Mouse (Mus musculus) adrenal gland, postnatal 25 days (tissue): ENCODE measurements at regions not wholly inside any gene's neighbourhood (a gene's known extent, or its start where the extent isn't known, plus 50 kb on each side); places are given as distances from the start of the nearest gene placed in this dataset.

Source experiments
- DNase-seq: peaks from one replicate; pipeline ENCODE4 v3.0.0; 2021; ENCODE audit warnings: mixed read lengths

DNA sequence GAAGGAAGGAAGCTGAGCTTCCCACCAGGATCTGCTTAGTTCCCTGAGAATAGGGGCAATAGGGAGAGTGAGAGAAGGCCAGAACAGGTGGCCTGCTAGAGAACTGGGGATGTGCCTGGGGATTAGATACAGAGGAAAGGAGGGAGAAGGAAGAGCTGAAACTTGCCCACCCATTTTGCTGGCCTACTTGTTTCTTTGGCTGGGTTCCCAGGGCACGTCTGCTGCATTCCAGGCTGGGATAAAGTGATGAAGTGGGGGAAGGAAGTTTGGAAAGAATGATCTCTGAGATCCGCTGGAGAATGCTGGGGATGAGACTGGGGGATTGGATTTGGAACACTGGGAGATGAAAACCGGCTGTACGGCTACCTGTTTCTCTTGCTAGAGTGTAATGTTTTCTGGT is 272.8 kb upstream of the Cited2 start:
- no peak for DNase-seq

DNA sequence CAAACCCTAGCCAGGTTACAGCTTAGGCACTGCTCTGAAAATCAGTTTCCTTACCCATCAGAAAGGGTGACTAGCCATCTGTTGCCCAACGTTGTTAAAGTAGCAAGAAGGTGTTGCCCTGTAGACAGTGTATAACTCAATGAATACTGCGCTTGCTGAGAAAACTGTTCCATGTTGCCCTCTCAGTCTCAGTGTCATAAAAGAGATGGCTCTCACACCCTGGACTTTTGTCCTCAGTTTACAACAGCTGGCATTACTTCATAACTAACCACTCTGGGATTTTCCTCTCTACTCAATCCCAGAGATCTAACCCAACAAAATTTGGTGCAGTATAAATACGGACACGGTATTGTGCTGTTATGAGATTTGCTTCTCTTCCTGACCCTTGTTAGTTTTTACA is 252.1 kb upstream of the Cited2 start:
- DNase-seq = no peak

DNA sequence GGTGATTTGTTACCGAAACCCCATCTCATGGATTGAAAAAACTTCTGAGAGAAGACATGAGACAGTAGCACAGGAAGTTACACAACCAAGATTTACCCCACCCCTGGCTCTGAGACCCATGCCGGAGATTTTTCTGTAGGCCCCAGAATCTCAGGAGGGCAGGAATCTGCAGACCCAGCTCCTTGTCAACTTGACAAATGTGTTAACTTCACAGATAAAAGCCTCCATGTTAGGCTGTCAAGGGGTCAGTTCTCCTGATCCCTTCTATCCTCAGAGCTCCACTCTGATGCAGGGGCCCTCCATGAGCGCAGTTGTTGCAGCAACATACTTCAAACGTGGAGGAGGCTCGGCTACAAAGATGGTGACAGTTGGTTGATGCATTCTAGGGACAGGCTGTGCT is 250.5 kb upstream of the Cited2 start:
- DNase-seq = no peak

- DNase-seq = no peak
Measured at GRCm38 (mm10) chr10:17475976-17476375, 247.0 kb upstream of the Cited2 start.

DNA sequence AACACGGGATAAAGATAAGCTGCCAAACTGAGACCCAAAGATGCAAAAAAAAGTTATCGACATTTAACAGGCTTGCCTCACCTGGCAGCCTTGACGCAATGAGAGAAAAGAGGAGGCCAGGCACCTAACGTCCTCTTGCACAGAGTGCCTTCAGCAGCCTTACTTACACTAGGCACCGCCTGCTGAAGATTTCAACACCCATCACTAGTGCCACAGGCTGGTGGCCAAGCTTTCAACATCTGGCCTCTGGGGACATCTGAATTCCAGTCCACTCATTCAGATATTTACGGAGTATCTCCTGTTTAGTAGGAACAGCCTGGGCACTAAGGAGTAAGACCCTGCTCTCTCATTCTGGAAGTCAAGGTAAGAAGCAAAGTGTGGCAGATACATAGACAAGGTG is 246.3 kb upstream of the Cited2 start:
- DNase-seq = peak; percentile 35

DNA sequence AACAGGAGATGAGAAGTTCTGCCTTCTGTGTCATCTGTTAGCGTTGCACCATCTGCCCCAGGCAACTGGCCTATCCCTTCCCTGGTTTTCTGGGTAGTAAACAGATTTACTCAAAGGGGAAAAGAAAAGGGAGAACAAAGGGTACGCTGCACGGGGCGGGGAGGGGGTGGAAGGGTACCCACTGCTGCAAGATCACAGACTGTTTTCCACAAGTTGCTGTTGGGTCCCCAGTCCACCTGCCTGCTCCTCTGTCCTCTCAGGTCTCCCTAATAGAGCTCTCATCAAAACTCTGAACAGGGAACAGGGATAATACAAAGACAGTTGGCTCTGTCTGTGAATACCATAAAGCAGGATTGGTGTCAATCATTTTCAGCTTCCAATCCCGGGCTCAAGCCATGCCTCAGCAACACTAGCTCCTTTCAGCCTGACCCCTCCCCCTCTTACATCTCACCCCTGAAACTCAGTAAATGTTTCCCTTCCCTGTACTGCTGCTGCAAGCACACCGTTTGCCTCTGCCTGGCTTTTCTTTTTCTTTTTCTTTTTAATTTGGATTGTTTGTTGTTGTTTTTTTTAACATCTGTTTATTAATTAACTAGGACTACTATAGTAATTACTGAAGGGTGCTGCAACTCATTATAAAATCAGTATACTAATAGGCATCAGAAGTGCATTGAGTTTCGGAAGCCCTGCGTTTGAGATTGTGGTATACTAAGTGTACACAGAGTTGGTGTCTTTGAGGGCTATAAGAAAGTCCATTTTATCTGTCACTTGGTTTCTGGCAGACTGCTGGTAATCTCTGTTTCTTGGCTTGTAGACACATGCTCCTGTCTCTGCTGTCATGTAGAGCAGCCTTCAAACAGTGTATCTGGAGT is 244.0 kb upstream of the Cited2 start:
- DNase-seq = no peak

DNA sequence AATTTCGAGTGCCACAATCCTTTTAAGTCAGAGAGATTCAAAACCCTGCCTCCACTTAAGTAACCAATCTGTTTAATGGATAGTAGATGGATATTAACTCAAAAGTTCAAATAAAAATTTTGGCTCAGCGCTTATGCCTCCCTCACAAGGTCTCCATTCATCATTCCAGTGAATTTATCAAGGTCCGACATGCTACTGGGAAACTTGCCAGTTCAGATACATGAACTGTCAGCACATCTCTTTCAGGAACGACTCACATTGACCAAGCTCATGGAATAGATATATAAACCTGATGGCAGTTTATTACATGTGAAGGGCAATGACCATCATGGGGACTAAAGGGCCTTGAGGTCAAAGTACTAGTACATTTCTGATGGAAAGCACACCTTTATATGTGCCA is 240.3 kb upstream of the Cited2 start:
- no peak for DNase-seq

DNA sequence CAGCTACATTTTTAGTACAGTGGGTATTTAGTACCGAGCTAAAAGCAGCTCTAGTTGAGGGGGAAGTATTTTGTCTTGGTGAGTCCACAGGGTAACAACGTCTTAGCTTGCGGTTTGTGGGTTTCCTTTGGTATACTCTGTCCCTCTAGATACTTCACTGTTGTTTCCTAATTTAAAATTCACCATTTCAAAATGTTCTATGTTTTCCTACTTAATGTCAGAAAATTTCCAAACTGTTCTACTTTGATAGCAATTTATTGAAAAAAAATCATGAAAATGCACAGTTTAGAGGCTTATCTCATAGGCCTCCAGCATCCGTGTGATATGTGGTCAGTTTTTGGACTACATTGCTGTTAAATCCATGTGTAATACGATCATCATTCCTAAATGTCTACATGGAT is 238.0 kb upstream of the Cited2 start:
- no peak for DNase-seq

DNA sequence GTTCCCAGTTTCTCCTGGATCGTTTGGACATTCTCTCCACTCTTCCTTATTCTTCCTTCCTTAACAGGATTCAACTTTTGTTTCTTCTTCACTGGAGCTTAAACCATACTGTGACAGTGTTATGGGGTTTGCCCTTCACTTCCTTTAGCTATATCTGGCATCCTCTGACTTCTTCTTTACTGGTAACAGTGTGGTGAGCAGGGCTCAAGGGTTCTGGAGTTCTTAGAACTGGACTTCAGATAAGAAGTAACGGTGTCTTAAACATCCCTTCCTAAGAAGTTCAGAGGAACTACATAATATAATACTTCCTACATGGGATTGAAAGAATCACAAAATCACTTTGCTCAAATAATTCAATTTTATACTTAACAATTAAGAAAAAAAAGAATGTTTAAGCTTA is 237.5 kb upstream of the Cited2 start:
- no peak for DNase-seq

DNA sequence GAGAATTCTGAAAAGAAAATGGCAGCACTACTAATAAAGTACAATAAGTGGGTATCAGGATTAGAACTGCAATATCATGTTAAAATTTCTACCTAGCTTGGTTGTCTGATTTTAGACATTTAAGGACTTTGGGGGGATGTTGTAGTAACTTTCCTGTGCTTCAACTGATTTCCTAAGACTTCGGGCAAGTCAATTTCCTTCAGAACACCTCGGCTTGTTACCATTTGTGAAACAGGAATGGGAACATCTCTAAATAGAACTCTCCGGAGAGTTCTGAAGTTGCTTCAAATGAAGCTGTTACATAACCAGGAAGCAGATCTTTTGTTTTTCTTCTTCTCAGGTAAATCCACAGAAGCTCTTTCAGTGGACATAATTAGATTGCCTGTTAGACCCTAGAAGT is 237.0 kb upstream of the Cited2 start:
- no peak for DNase-seq

DNA sequence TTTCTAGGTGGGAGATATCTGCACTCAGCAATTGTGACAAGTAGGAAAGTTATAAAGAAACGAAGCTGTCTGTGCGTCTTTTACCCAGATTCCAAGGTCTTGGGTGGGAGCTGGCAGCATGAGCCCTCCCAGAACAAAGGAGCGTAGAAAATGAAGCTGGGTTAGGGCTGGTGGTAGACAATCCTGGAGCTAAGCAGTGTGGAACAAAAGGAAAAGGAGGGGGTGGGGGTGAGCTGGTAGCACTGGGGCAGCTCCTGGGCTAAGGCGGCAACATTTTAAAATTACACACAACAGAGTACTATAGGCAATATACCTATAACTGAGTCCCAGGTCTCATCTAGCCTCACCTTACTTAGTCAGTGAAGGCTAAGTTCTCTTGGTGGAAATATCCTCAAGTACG is 235.6 kb upstream of the Cited2 start:
- no peak for DNase-seq

DNA sequence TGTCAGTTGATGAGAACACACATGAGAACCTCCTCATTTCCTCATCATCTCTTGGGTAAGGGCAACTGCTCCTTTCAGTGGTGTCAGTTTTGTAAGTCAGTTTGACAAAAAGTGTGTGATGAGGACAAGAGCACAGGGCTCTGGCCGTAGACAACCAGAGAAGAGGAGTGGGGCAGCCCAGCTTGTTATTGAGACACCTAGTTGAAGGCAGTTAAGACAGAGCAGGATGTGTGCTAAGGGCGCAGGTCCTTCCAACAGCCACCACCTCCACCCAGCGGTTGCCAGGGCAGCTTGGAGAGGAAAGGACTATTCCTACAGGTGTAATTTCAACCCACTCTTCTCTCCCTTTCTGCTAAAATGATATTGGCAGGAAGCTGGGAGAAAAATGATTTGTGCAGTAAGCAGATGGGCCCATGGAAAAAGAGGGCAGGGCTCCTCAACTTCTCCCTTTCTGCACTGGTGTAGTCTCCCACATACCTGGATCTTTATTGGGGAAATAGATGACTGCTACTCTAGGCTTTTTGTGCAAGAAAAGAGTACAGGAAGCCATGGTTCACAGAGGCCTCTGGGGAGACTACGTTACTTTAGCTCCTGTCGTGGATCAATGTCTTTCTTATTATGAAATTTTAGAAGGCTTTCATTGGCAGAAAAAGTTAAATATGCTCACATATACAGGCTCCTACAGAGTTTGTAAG is 231.3 kb upstream of the Cited2 start:
- no peak for DNase-seq

GRCm38 (mm10) chr10:17493137-17493536 is 229.9 kb upstream of the Cited2 start:
- no peak for DNase-seq

GRCm38 (mm10) chr10:17496831-17497230 is 226.2 kb upstream of the Cited2 start:
- DNase-seq = no peak

DNA sequence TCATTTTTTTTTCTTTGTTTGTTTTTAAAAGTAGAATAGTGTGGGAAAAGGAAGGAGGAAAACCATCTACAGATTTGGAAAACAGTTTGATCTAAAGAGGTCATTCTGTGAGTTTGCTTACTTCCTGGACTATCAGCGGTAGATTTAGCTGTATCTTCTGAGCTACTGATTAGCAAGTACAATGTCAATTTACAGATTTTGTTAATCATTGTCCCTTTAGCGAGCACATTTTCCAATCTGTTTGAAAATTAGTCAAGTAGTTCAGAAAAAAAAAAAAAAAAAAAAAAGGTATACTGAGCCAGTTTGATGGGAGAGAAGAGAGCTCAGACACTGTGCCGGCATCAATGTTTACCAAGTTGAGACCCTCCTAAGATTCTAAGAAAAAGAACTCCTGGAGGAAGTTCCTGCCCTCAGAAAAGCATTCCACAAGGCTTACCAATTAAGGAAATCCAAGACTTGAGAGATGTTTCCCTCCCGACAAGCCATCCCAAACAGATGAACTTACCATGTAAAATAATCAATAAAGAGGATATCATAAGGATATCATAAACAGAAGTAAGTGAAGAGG is 212.3 kb upstream of the Cited2 start:
- DNase-seq = no peak

GRCm38 (mm10) chr10:17511779-17512335 is 211.2 kb upstream of the Cited2 start:
- no peak for DNase-seq

- no peak for DNase-seq
Measured at GRCm38 (mm10) chr10:17512487-17512886, 210.5 kb upstream of the Cited2 start.

GRCm38 (mm10) chr10:17513756-17514155 is 209.3 kb upstream of the Cited2 start:
- DNase-seq = no peak

GRCm38 (mm10) chr10:17516068-17516467 is 206.9 kb upstream of the Cited2 start:
- no peak for DNase-seq

DNA sequence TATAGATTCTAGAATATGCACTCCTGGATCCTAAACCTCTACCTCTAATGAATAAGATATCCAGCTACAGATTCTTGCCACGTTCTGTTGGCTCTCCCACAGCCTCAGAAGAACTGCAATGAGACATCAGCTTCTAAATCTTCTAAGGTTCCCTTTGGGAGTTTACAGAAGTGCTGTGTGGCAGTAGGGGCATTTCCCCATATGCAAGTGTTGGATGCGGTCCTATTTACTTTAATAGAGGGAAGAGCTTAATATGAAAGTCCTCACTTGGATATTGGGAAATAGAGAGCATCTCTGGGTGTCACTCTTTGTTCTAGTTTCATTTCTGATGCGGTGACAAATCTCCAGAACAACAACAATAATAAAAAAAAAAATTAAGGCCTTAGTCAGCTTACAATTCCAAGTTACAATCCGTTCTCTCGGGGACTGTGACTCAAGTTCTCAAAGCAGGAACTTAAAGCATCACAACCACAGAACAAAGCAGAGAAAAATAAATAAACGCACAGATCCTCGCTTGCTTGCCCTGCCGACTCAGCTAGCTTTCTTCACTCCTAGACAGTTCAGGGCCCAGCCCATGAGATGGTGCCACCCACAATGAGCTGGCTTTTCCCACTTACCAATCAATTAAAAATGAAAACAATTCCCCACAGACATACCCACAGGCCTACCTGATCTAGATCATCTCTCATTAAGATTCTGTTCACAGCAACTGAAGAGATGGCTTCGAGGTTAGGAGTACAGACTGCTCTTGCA is 204.4 kb upstream of the Cited2 start:
- DNase-seq = no peak

- DNase-seq = peak; percentile 24
Measured at GRCm38 (mm10) chr10:17522026-17522541, 200.9 kb upstream of the Cited2 start.
